Mouse (Mus musculus) G1E (cell line): ENCODE results near the gene Fam234a.

Source experiments
- CTCF ChIP-seq: IDR thresholded peaks from 2 replicates; pipeline ENCODE4 v1.5.1; 2012; ENCODE audit warnings: low read depth, low read length, inconsistent platforms, mixed read lengths
- GATA2 ChIP-seq: IDR thresholded peaks from 2 replicates; pipeline ENCODE4 v1.6.1; 2012; ENCODE audit warnings: low read depth, low read length, inconsistent platforms, borderline replicate concordance

- TF ChIP-seq GATA2 (no peak), CTCF (no peak)
These were observed 55.8 kb downstream of the Fam234a start for GRCm38 (mm10) chr17:26188091-26188805.
